Mouse (Mus musculus) inflammation-experienced regulatory T-cells, adult 6 months (primary cell): Measurements from ENCODE around the gene Plcd3. TPM values are rescaled to one million over a fixed set of nuclear protein-coding genes. Genes with fewer than 3 reads are reported as not detected.

ENCODE experiments used
- ATAC-seq: one replicate; pipeline ENCODE4 v1.8.0; 2017
- polyA plus RNA-seq, 3 experiments: library from polyadenylated mRNA; unstranded; fragments of 100-300 nt; shearing (Covaris generic); gene quantifications; one replicate each; pipeline ENCODE4 v1.2.1; 2017

The Plcd3 gene
- not detected for polyA plus RNA-seq

- no peak for ATAC-seq
Measured at GRCm38 (mm10) chr11:103101481-103101865, at the start of gene Plcd3, which contains the start of gene Acbd4. Plcd3 (minus strand) TSS chr11:103101658. Acbd4 (plus strand) TSS chr11:103101682.

- no peak for ATAC-seq
Measured at GRCm38 (mm10) chr11:103149771-103150170, 48.3 kb upstream of the Plcd3 start.

GRCm38 (mm10) chr11:103147766-103148165 is 46.3 kb upstream of the Plcd3 start:
- no peak for ATAC-seq

GRCm38 (mm10) chr11:103146386-103146785 is 44.9 kb upstream of the Plcd3 start:
- no peak for ATAC-seq

GRCm38 (mm10) chr11:103144309-103145285 is 43.1 kb upstream of the Plcd3 start:
- no peak for ATAC-seq

GRCm38 (mm10) chr11:103142441-103143182 is 41.2 kb upstream of the Plcd3 start:
- peak; percentile 86 for ATAC-seq

- ATAC-seq, result no peak
Measured at GRCm38 (mm10) chr11:103141944-103142255, 40.4 kb upstream of the Plcd3 start.

- ATAC-seq, result no peak
Measured at GRCm38 (mm10) chr11:103141101-103141943, 39.9 kb upstream of the Plcd3 start.

- no peak for ATAC-seq
Measured at GRCm38 (mm10) chr11:103140763-103141100, 39.3 kb upstream of the Plcd3 start.

- ATAC-seq, result no peak
Measured at GRCm38 (mm10) chr11:103139951-103140762, 38.7 kb upstream of the Plcd3 start.

- ATAC-seq, result no peak
Measured at GRCm38 (mm10) chr11:103136039-103136577, 34.6 kb upstream of the Plcd3 start.

- no peak for ATAC-seq
Measured at GRCm38 (mm10) chr11:103134221-103134620, 32.8 kb upstream of the Plcd3 start.

- ATAC-seq, result no peak
Measured at GRCm38 (mm10) chr11:103133456-103134185, 32.2 kb upstream of the Plcd3 start.

GRCm38 (mm10) chr11:103132576-103133455 is 31.4 kb upstream of the Plcd3 start:
- ATAC-seq, result peak; percentile 95

GRCm38 (mm10) chr11:103131701-103132575 is 30.5 kb upstream of the Plcd3 start, which contains the start of gene Hexim2:
Hexim2 (plus strand) TSS chr11:103132429.
- peak; percentile 2 for ATAC-seq

GRCm38 (mm10) chr11:103120315-103120714 is 18.9 kb upstream of the Plcd3 start:
- no peak for ATAC-seq

- no peak for ATAC-seq
Measured at GRCm38 (mm10) chr11:103119609-103120008, 18.2 kb upstream of the Plcd3 start.

- no peak for ATAC-seq
Measured at GRCm38 (mm10) chr11:103118866-103119265, 17.4 kb upstream of the Plcd3 start.

GRCm38 (mm10) chr11:103117591-103118009 is 16.1 kb upstream of the Plcd3 start:
- no peak for ATAC-seq
